In the genomic region with DNA sequence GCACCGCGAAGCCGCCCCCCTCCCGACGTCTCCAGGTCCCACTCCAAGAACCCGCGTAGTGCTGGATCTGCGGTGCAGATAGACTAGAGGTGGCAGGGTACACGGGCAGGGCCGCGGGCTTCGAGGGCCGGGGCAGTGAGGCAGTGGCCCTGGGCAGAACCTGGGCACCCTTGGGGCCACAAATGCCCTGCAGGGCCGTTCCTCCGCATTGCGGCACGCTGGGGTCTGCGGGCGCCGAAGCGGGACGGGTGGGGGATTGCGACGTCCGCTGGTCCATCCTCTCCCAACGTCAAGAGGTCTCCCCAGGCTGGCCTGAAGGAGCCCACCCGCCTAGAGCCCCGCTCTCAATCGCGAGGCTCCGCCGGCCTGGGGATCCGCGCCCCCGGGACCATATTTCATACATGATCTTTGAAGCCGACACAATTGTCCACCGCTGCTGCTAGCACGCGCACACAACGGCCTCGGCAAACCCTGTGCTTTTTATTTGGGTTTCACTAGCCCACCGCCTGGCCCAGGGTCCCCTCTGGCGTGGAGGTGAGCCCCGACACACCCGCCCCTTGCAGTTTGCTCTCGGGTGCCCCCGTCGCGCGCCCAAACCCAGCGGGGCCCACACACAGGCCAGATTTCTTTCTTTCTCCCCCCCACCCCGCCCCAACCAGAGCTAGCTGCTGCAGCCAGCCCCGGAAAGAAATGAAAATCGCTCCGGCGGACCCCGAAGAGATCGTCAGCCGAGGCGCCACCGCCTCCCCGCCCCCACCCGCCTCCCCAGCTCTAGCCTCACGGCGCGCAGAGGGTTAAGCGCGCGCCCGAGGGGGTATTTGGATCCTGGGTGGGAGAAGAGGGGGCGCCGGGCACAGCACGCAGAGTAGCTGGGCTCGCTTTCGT, we compare ENCODE assay signal across 8 mouse cellular contexts. TPM values are rescaled to one million over a fixed set of nuclear protein-coding genes. Genes with fewer than 3 reads are reported as not detected.
A peak's percentile ranks its signal among the peaks of the same experiment; 100 is the strongest.
DNase-seq lines count a peak whose midpoint lies in the region; ATAC-seq and TF ChIP-seq lines count a peak whose summit lies in the region.

No protein-coding gene starts in this region.

- intact Hi-C loops in heart, postnatal 36 days (cut with DNase I) = loop anchor here (5.0 kb wide), 1 partner anchor 97 kb away; no protein-coding TSS in a partner anchor

- peaks cover 7% of the 10 kb centered on the region for H3K79me2 ChIP-seq in CH12.LX (replicated peaks; ENCODE audit: control insufficient read depth, extremely low read depth, insufficient read depth, poor library complexity, severe bottlenecking)

- peak overlapping the region; percentile 55 for H3K4me2 ChIP-seq in CH12.LX (ENCODE audit: insufficient read depth, low read depth, poor library complexity, severe bottlenecking)
- peak overlapping the region; percentile 76 for H3K4me2 ChIP-seq in limb, embryonic 11.5 days (ENCODE audit: low read depth, severe bottlenecking)
- peak overlapping the region; percentile 95 for H3K4me2 ChIP-seq in neural tube, embryonic 11.5 days (ENCODE audit: low read depth)

- peak overlapping the region; percentile 59 for H3K27ac ChIP-seq in CH12.LX (ENCODE audit: insufficient read depth, low read depth)
- H3K27ac ChIP-seq in limb, embryonic 11.5 days (replicated peaks; ENCODE audit: low read depth, low read length) = no peak overlapping the region
- peak overlapping the region; percentile 34; the same call in 1 of the 2 replicates for H3K27ac ChIP-seq in neural tube, embryonic 11.5 days (ENCODE audit: low read depth, low read length)

- TF ChIP-seq POLR2A in CH12.LX (IDR thresholded peaks at IDR 0.05; ENCODE audit: low read depth, low read length) = no peak

- no peak for ATAC-seq in CD4-positive, CD25-positive, alpha-beta regulatory T cell, adult 4 months
- no peak for ATAC-seq in limb, embryonic 11.5 days (ENCODE audit: insufficient number of reproducible peaks, low FRiP score, low TSS enrichment, low read depth)
- ATAC-seq in neural tube, embryonic 11.5 days (ENCODE audit: insufficient read depth, low FRiP score, low TSS enrichment) = no peak; the same call in 1 of the 2 replicates

- peak; percentile 35 for DNase-seq in CD4-positive, CD25-positive, alpha-beta regulatory T cell, adult 2 months (ENCODE audit: low read depth, low spot score)
- no peak for DNase-seq in CH12.LX (ENCODE audit: extremely low read depth)
- peak; percentile 59 for DNase-seq in embryo, embryonic 10.5 days (ENCODE audit: low spot score)
- peak; percentile 45 to 49 for DNase-seq in heart, postnatal 36 days
- DNase-seq in limb, embryonic 11.5 days (ENCODE audit: low spot score) = peak; percentile 71
- peak; percentile 62 for DNase-seq in neural tube, embryonic 11.5 days (ENCODE audit: low spot score)
- no peak for DNase-seq in yolk sac, embryonic 10.5 days (ENCODE audit: low spot score)

- TF ChIP-seq EP300 in CH12.LX (IDR thresholded peaks at IDR 0.05; ENCODE audit: low read length) = no peak

- dilution Hi-C loops in CH12.LX (cut with MboI; ENCODE audit: extremely low pct_ligation_motif_present, extremely low pct_unique_long_range_greater_than_20kb, low sequenced_read_pairs) = no loop called here

- H3K27me3 ChIP-seq in CH12.LX (replicated peaks) = peaks cover 41% of the 10 kb centered on the region
- peaks cover 36% of the 10 kb centered on the region for H3K27me3 ChIP-seq in limb, embryonic 11.5 days (ENCODE audit: control insufficient read depth, insufficient read depth, low read length)
- peaks cover 57% of the 10 kb centered on the region for H3K27me3 ChIP-seq in neural tube, embryonic 11.5 days (ENCODE audit: control insufficient read depth, insufficient read depth, low read length)

- no peaks in the 10 kb centered on the region for H3K9me3 ChIP-seq in CH12.LX (replicated peaks; ENCODE audit: low read length)
- H3K9me3 ChIP-seq in limb, embryonic 11.5 days (ENCODE audit: control insufficient read depth, low read length) = no peaks in the 10 kb centered on the region
- no peaks in the 10 kb centered on the region for H3K9me3 ChIP-seq in neural tube, embryonic 11.5 days (ENCODE audit: control insufficient read depth, low read length)

- H3K36me3 ChIP-seq in CH12.LX (replicated peaks in 1 of 2; ENCODE audit: control insufficient read depth in 1 of 2, insufficient read depth in 1 of 2, low read length in 1 of 2) = no peaks in the 10 kb centered on the region
- H3K36me3 ChIP-seq in limb, embryonic 11.5 days (ENCODE audit: control insufficient read depth, insufficient read depth, low read length) = no peaks in the 10 kb centered on the region
- no peaks in the 10 kb centered on the region for H3K36me3 ChIP-seq in neural tube, embryonic 11.5 days (ENCODE audit: control insufficient read depth, insufficient read depth, low read length)

- H3K4me3 ChIP-seq in CH12.LX (replicated peaks in 1 of 3; ENCODE audit: low read depth in 2 of 3, low read length in 2 of 3, poor library complexity in 1 of 3) = peak overlapping the region; percentile 55 to 68 (median 65)
- H3K4me3 ChIP-seq in limb, embryonic 11.5 days (ENCODE audit: low read depth, low read length) = peak overlapping the region; percentile 40
- peak overlapping the region; percentile 50 for H3K4me3 ChIP-seq in neural tube, embryonic 11.5 days (ENCODE audit: low read depth, low read length)

- peak overlapping the region; percentile 71 for H3K9ac ChIP-seq in CH12.LX (ENCODE audit: insufficient read depth, low read depth)
- H3K9ac ChIP-seq in limb, embryonic 11.5 days (ENCODE audit: low read length) = peak overlapping the region; percentile 67
- peak overlapping the region; percentile 65 for H3K9ac ChIP-seq in neural tube, embryonic 11.5 days (ENCODE audit: low read length)

- WGBS in limb, embryonic 11.5 days = under 1% methylated on average over 75 of the region's 75 CpGs
- under 1% methylated on average over 75 of the region's 75 CpGs for WGBS in neural tube, embryonic 11.5 days

- in situ Hi-C loops in CH12.LX (cut with MboI; ENCODE audit: low pct_ligation_motif_present, low pct_unique_long_range_greater_than_20kb, low sequenced_read_pairs) = loop anchor here (5.0 kb wide), 3 partner anchors 37 to 102 kb away; no protein-coding TSS in a partner anchor

- H3K4me1 ChIP-seq in CH12.LX (ENCODE audit: control insufficient read depth in 1 of 2, insufficient read depth in 2 of 2) = peaks cover 17 to 67% of the 10 kb centered on the region in 2 experiments
- H3K4me1 ChIP-seq in limb, embryonic 11.5 days (ENCODE audit: control insufficient read depth, insufficient read depth, low read length) = peaks cover 29% of the 10 kb centered on the region
- peaks cover 23% of the 10 kb centered on the region for H3K4me1 ChIP-seq in neural tube, embryonic 11.5 days (ENCODE audit: control insufficient read depth, insufficient read depth, low read length)

- TF ChIP-seq CTCF in CH12.LX (conservative IDR thresholded peaks at IDR 0.05 in 1 of 2, IDR thresholded peaks at IDR 0.05 in 1 of 2; ENCODE audit: low read depth in 2 of 2, low read length in 2 of 2) = no peak

- TF ChIP-seq RAD21 in CH12.LX (IDR thresholded peaks at IDR 0.05; ENCODE audit: low read depth, low read length) = no peak

TF ChIP-seq in CH12.LX, 34 proteins besides CTCF, POLR2A, EP300 and RAD21:
- TF ChIP-seq MXI1 (IDR thresholded peaks at IDR 0.05; ENCODE audit: low read depth, low read length) = peak; percentile 1; the same call in 1 of the 2 replicates
- 0 out of 2 replicates have a peak, but pooled peaks have one; percentile 12 for TF ChIP-seq UBTF (IDR thresholded peaks at IDR 0.05; ENCODE audit: low read depth, low read length)
- TF ChIP-seq USF2 (conservative IDR thresholded peaks at IDR 0.05; ENCODE audit: low read depth, low read length) = no peak
- TF ChIP-seq NELFE (IDR thresholded peaks at IDR 0.05; ENCODE audit: low read depth, low read length) = no peak
- no peak for TF ChIP-seq JUN (IDR thresholded peaks at IDR 0.05; ENCODE audit: insufficient read depth, low read depth, low read length)
- TF ChIP-seq ELF1 (IDR thresholded peaks at IDR 0.05; ENCODE audit: low read depth, low read length) = no peak
- TF ChIP-seq ZNF384 (IDR thresholded peaks at IDR 0.05; ENCODE audit: low read depth, low read length) = no peak
- no peak for TF ChIP-seq PAX5 (IDR thresholded peaks at IDR 0.05; ENCODE audit: low read length)
- no peak for TF ChIP-seq ETS1 (conservative IDR thresholded peaks at IDR 0.05; ENCODE audit: low read depth, low read length)
- no peak for TF ChIP-seq MEF2A (IDR thresholded peaks at IDR 0.05; ENCODE audit: borderline replicate concordance, low read depth, low read length)
- no peak; the same call in 1 of the 2 replicates for TF ChIP-seq BHLHE40 (IDR thresholded peaks at IDR 0.05; ENCODE audit: low read depth, low read length)
- no peak; the same call in 1 of the 2 replicates for TF ChIP-seq MAX (IDR thresholded peaks at IDR 0.05; ENCODE audit: low read length)
- no peak for TF ChIP-seq SMC3 (IDR thresholded peaks at IDR 0.05; ENCODE audit: low read depth, low read length)
- no peak for TF ChIP-seq ZKSCAN1 (IDR thresholded peaks at IDR 0.05; ENCODE audit: borderline replicate concordance, low read depth, low read length)

RNA-seq across cellular contexts. Expression of a gene that starts 4.3 kb away (rescaled TPM):
- 1 to 10 TPM; 1.7 to 3.7 TPM for polyA plus RNA-seq in CD4-positive, CD25-positive, alpha-beta regulatory T cell, adult 4 months (2017; shearing (Covaris generic))
- 30.6 and 40.4 TPM in 2 replicates for total RNA-seq in CH12.LX (2012; rRNA removed)
- total RNA-seq in CH12.LX (2014; rRNA removed) = 11.4 and 15.0 TPM in 2 replicates
- 26.0 and 29.8 TPM in 2 replicates for polyA plus RNA-seq in CH12.LX (2012; ENCODE audit: insufficient read length, low read depth)
- 10 to 100 TPM; 11.5 to 13.6 TPM for total RNA-seq in heart, postnatal 36 days (2021)
- polyA plus RNA-seq in limb, embryonic 11.5 days (2014; fragmentation: Nextera tagmentation; extraction: Ambion mirVana) = 5.4 and 5.8 TPM in 2 replicates
- polyA plus RNA-seq in neural tube, embryonic 11.5 days (2014; fragmentation: Nextera tagmentation; extraction: Ambion mirVana) = 6.0 and 6.1 TPM in 2 replicates

RNA-seq across cellular contexts. Expression of a gene that starts 49.5 kb away (rescaled TPM):
- polyA plus RNA-seq in CD4-positive, CD25-positive, alpha-beta regulatory T cell, adult 4 months (2017; shearing (Covaris generic)) = 1 to 10 TPM; 4.0 to 6.7 TPM
- total RNA-seq in CH12.LX (2012; rRNA removed) = 8.5 and 10.2 TPM in 2 replicates
- 6.2 and 7.7 TPM in 2 replicates for total RNA-seq in CH12.LX (2014; rRNA removed)
- polyA plus RNA-seq in CH12.LX (2012; ENCODE audit: insufficient read length, low read depth) = 6.0 and 7.5 TPM in 2 replicates
- total RNA-seq in heart, postnatal 36 days (2021) = 1 to 10 TPM; 5.3 to 9.1 TPM
- polyA plus RNA-seq in limb, embryonic 11.5 days (2014; fragmentation: Nextera tagmentation; extraction: Ambion mirVana) = 12.2 and 13.4 TPM in 2 replicates
- polyA plus RNA-seq in neural tube, embryonic 11.5 days (2014; fragmentation: Nextera tagmentation; extraction: Ambion mirVana) = 6.8 and 7.0 TPM in 2 replicates

Comparison
In these comparisons a context has a peak if more than half of its experiments do, and no peak if none do; other contexts are left out.
1. DNase-seq: peak in CD4-positive, CD25-positive, alpha-beta regulatory T cell, adult 2 months (single experiment), embryo, embryonic 10.5 days (single experiment), heart, postnatal 36 days (2 of 2), limb, embryonic 11.5 days (single experiment) and neural tube, embryonic 11.5 days (single experiment); none in CH12.LX (single experiment) and yolk sac, embryonic 10.5 days (single experiment).
2. Peak in every context shown above with its lines, with median percentiles within 50 percentile points of each other: H3K4me2 ChIP-seq, H3K4me3 ChIP-seq and H3K9ac ChIP-seq.